Mouse (Mus musculus) inflammation-experienced regulatory T-cells, adult 6 months (primary cell): ENCODE measurements around the gene Gm37240. TPM values are rescaled to one million over a fixed set of nuclear protein-coding genes. Genes with fewer than 3 reads are reported as not detected.
"Not testable (repeated sequence)": the region's sequence is repeated elsewhere in the genome, so short reads cannot be mapped to it uniquely, and the experiment has no call there.

Source experiments
- ATAC-seq: one replicate; pipeline ENCODE4 v1.8.0; 2017
- polyA plus RNA-seq, 3 experiments: library from polyadenylated mRNA; unstranded; fragments of 100-300 nt; shearing (Covaris generic); gene quantifications; one replicate each; pipeline ENCODE4 v1.2.1; 2017

The Gm37240 gene
- polyA plus RNA-seq, 3 experiments from 2014 or later, result 0.74 to 4.1 (median 0.98) TPM

DNA sequence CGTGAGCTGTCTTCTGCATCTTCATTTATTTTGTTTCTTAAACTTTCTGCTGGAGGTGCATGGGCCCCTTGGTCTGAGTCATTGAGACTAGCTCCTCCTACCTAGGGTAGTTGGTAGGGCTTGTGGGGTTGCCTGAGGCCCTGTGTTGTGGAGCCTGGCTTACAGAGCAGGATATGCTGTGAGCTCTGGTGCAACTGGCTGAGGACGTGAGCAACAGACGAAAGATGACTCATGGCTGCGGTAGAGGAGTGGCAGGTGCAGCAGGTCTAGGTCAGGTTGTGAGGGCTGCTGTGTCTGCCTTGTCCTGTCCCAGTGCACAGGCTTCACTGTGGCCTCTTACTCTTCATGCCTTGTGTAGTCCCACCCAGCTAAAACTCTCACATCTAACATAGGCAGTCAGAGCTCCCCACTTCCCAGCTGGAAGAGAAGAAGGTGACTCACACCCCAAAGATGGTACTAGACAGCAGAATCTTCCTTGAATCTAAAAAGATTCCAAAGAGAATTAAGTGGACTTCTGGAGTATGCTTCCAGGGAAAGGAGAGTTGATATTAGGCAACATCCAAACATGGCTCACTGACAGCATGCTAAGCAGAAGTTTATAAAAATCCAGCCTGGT lies 257.3 kb downstream of the Gm37240 start:
- peak; percentile 52 for ATAC-seq

- ATAC-seq, result no peak
Measured at GRCm38 (mm10) chr3:85619751-85620150, 267.6 kb downstream of the Gm37240 start.

- ATAC-seq, result no peak
Measured at GRCm38 (mm10) chr3:85619345-85619744, 268.0 kb downstream of the Gm37240 start.

DNA sequence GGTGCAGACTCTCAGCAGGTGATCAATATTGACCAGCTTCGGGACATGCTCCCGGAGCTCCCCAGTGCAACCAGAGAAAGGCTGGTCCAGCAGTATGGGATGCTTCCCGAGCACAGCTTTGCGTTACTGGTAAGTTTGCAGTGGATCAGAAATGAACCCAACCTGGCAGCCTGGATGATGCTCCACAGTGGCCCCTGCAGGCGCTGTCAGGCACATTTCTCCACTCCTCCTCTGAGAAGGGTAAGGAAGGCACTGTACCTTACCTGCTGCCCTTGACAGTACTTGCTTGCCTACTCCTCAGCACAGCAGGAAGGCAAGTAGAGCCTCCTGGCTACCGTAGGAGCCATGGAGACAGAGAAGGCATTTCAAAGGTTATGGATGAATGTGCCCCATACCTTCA lies 268.4 kb downstream of the Gm37240 start:
- no peak for ATAC-seq

- no peak for ATAC-seq
Measured at GRCm38 (mm10) chr3:85616389-85616788, 270.9 kb downstream of the Gm37240 start.

DNA sequence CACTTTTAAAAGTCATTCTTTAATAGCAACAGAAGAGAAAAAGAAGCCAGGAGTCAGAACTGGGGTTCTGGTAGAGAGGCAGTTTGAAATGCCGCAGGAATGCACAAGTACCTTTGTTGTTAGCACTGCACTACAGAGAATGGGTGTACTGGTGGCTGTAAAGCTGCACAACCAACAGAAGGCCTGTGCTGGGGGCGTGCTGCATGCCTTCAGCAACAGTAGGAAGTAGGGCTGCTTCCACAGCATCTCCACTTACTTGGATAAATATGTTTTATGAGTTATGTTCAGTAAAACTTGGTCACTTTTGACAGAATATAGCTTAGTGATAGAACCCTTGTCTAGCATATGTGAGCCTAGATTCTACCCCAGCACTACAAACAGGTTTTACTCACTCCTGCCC lies 279.6 kb downstream of the Gm37240 start:
- no peak for ATAC-seq

- no peak for ATAC-seq
Measured at GRCm38 (mm10) chr3:85606912-85607311, 280.4 kb downstream of the Gm37240 start.

- ATAC-seq, result no peak
Measured at GRCm38 (mm10) chr3:85603811-85604210, 283.5 kb downstream of the Gm37240 start.

- no peak for ATAC-seq
Measured at GRCm38 (mm10) chr3:85601841-85602305, 285.4 kb downstream of the Gm37240 start.

- ATAC-seq, result no peak
Measured at GRCm38 (mm10) chr3:85599526-85599925, 287.8 kb downstream of the Gm37240 start.

GRCm38 (mm10) chr3:85594452-85594851 lies 292.9 kb downstream of the Gm37240 start:
- ATAC-seq, result no peak

DNA sequence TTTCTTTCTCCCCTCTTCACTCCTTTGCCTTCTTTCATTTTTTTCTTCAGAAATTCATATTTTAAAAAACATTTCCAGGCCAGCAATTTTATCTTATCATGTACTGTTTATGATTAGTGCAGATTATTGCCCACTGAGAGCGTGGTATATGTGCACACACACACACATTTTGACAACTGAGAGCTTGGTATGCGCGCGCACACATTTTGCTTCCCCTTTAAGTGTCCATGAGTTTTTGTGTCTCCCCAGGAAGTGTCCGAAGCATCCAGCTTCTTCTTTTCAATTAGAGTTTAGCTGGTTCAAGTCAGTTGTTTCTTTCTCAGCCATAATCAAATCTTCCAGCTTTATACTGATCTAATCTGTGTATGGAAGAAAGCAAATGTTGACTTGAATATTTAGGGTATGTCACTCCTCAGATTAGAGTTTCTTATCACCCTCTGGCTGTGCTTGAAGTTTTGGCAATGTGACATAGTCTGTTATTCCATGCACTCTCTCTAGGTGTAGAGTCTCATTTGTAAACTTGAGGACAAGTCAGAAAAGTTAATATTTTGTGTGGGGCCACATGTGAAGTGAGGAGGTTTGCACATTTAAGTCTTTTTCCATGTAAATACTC lies 294.6 kb downstream of the Gm37240 start:
- no peak for ATAC-seq

DNA sequence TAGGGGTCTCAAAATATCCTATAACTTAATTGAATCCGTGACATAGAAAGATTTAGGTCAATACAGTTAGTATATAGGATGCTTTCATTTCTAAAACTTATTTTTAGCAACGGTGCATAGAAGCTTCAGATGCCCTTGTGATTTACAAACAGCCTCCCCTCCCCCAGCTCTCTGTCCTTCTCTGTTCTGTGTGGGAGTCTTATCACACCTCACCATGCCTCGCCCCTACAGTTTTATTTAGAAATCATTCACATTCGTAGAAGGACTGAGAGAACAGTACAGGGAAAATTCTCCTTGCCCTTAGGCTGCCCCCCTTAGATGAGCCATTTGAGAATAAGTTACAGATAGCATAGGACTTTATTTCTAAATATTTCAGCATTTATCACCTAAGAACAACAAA lies 295.3 kb downstream of the Gm37240 start:
- no peak for ATAC-seq

DNA sequence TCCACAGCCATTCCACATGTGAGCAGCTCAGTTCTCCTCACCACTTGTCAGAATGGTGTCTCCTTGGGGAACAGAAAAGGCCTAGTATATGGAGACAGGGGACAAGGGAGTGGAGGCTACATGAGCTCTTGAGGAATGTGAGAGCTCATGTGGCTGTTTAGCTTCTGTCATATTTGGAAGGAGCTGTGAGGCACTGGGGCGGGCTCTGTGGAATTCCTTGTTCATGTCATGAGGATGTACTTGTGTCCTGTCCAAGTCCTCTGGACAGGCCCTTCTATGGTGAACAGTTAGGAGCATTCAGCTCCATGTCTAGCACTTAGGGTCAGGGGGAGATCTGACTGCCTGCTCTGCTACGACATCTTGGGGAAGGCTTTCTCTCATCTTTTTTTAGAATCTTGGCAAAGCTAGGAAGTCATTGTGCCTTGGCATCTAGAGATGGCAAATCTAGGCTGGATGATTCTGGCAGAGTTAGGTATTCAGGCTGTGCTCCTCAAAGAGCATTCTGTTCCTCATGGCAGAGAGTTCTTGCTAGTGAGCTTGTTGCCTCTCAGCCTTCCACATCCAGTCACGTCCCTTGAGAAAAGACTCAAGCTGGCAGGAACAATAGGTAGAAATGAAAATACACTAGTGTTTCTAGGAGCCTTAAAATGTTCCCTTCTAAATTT lies 297.1 kb downstream of the Gm37240 start:
- no peak for ATAC-seq

GRCm38 (mm10) chr3:85588701-85589100 lies 298.6 kb downstream of the Gm37240 start:
- no peak for ATAC-seq

- no peak for ATAC-seq
Measured at GRCm38 (mm10) chr3:85584966-85585365, 302.4 kb downstream of the Gm37240 start.

DNA sequence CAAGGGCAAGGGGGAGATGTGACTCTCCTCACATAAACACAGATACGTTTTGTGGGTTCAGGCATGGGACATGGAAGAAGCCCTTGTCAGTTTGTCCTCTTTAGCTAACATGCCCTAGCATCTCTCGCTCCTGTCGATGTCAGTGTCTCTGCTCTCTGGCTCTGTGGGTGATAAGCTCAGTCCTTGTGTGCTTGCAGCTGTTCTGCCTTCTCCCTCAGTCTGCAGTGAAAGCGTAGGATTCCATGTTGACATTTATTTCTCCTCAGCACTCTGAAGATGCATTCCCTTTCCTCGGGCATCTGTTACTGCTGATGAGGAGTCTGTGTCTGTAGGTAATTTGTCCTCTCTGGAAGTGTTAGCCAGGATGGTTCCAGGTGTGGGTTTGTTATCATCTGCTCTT lies 304.1 kb downstream of the Gm37240 start:
- no peak for ATAC-seq

GRCm38 (mm10) chr3:85582726-85583125 lies 304.6 kb downstream of the Gm37240 start:
- no peak for ATAC-seq

- ATAC-seq, result peak; percentile 100
Measured at GRCm38 (mm10) chr3:85573864-85574830, 313.2 kb downstream of the Gm37240 start, which contains the start of gene Gatb. TSS of gene Gatb (plus strand) at chr3:85574119.

GRCm38 (mm10) chr3:85573216-85573863 lies 314.0 kb downstream of the Gm37240 start:
- peak; percentile 4 for ATAC-seq

GRCm38 (mm10) chr3:85572502-85572901 lies 314.8 kb downstream of the Gm37240 start:
- ATAC-seq, result not testable (repeated sequence)

DNA sequence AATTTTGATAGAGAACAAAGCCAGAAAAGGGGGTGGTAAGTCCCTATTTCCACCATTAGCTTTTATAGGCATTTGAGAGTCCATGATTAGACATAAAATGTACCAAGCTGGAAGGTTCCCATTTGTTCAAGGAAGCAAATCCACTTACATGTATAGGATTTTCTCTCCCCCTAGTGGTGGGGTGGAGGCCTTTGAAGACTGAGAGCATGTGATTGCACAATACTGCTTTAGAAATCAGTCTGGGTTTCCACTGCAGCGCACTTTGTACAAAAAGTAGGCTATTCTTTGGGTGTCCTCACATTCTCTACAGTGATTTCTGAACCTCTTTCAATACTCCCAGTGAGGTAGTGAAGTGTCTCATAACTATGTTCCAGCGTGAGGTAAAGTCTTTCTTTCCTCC lies 316.0 kb downstream of the Gm37240 start:
- ATAC-seq, result no peak
